Mouse (Mus musculus): Measurements from ENCODE around the gene Lrrc29. TPM values are rescaled to one million over a fixed set of nuclear protein-coding genes. Genes with fewer than 3 reads are reported as not detected.
A peak's percentile ranks its signal among the peaks of the same experiment; 100 is the strongest.

The Lrrc29 gene
- polyA plus RNA-seq (2015; fragmentation: Nextera tagmentation; extraction: Ambion mirVana): 1.3 and 1.8 TPM in 2 replicates

- under 1% methylated on average over 36 of the region's 36 CpGs for WGBS
Measured at GRCm38 (mm10) chr8:105326141-105326672, at the start of gene Lrrc29, which contains the start of gene Tmem208. TSS of gene Lrrc29 (minus strand) at chr8:105326278. TSS of gene Tmem208 (plus strand) at chr8:105326354.

GRCm38 (mm10) chr8:105374513-105374966 is 48.5 kb upstream of the Lrrc29 start:
- WGBS: 27% methylated on average over 33 of the region's 33 CpGs
- H3K4me2 ChIP-seq: peak overlapping the region; percentile 57
- H3K4me1 ChIP-seq: peaks cover 28% of the 10 kb centered on the region
- H3K9me3 ChIP-seq: no peaks in the 10 kb centered on the region
- no peak for ATAC-seq (ENCODE audit: insufficient number of reproducible peaks, insufficient read depth, low FRiP score, low TSS enrichment, low read depth)
- H3K36me3 ChIP-seq: no peaks in the 10 kb centered on the region
- H3K27me3 ChIP-seq: no peaks in the 10 kb centered on the region
- peak overlapping the region; percentile 29 for H3K4me3 ChIP-seq
- H3K9ac ChIP-seq: peak overlapping the region; percentile 40; the same call in 1 of the 2 replicates
- no peak overlapping the region for H3K27ac ChIP-seq

More at GRCm38 (mm10) chr8:105326141-105326672, at the start of gene Lrrc29, which contains the start of gene Tmem208:
- Histone ChIP-seq H3K36me3 (peaks cover 52% of the 10 kb centered on the region), H3K4me1 (peaks cover 19% of the 10 kb centered on the region), H3K27ac (peak within 1 kb of the TSS; percentile 89), H3K9me3 (no peaks in the 10 kb centered on the region), H3K4me2 (peak within 1 kb of the TSS; percentile 71), H3K4me3 (peak within 1 kb of the TSS; percentile 84), H3K9ac (peak within 1 kb of the TSS; percentile 89), H3K27me3 (no peaks in the 10 kb centered on the region)
- ATAC-seq (ENCODE audit: insufficient number of reproducible peaks, insufficient read depth, low FRiP score, low TSS enrichment, low read depth): peak; percentile 86

- no peaks in the 10 kb centered on the region for H3K9me3 ChIP-seq
- no peak within 1 kb of the TSS for H3K27ac ChIP-seq
- no peak for ATAC-seq (ENCODE audit: insufficient number of reproducible peaks, insufficient read depth, low FRiP score, low TSS enrichment, low read depth)
- WGBS: 64% methylated on average over 2 of the region's 2 CpGs
- H3K9ac ChIP-seq: no peak within 1 kb of the TSS
- H3K36me3 ChIP-seq: peaks cover 8% of the 10 kb centered on the region; the same call in 1 of the 2 replicates
- H3K4me1 ChIP-seq: peaks cover 17% of the 10 kb centered on the region
- H3K27me3 ChIP-seq: no peaks in the 10 kb centered on the region
- H3K4me3 ChIP-seq: peak within 1 kb of the TSS; percentile 29; the same call in 1 of the 2 replicates
- H3K4me2 ChIP-seq: peak within 1 kb of the TSS; percentile 57
Measured at GRCm38 (mm10) chr8:105373032-105373431, 47.0 kb upstream of the Lrrc29 start, which contains the start of gene Plekhg4. TSS of gene Plekhg4 (plus strand) at chr8:105373274.

- H3K4me3 ChIP-seq: no peak overlapping the region
- H3K36me3 ChIP-seq: peaks cover 13% of the 10 kb centered on the region
- H3K27ac ChIP-seq: no peak overlapping the region
- no peak overlapping the region for H3K4me2 ChIP-seq
- 74% methylated on average over 9 of the region's 9 CpGs for WGBS
- H3K27me3 ChIP-seq: no peaks in the 10 kb centered on the region
- H3K9me3 ChIP-seq: no peaks in the 10 kb centered on the region
- no peak for ATAC-seq (ENCODE audit: insufficient number of reproducible peaks, insufficient read depth, low FRiP score, low TSS enrichment, low read depth)
- H3K9ac ChIP-seq: no peak overlapping the region
- peaks cover 17% of the 10 kb centered on the region for H3K4me1 ChIP-seq
Measured at GRCm38 (mm10) chr8:105372473-105372872, 46.4 kb upstream of the Lrrc29 start.

GRCm38 (mm10) chr8:105367107-105367506 is 41.0 kb upstream of the Lrrc29 start:
- no peaks in the 10 kb centered on the region for H3K27me3 ChIP-seq
- H3K4me2 ChIP-seq: no peak overlapping the region
- H3K9me3 ChIP-seq: no peaks in the 10 kb centered on the region
- peaks cover 46% of the 10 kb centered on the region for H3K36me3 ChIP-seq
- H3K27ac ChIP-seq: no peak overlapping the region
- no peaks in the 10 kb centered on the region for H3K4me1 ChIP-seq
- 66% methylated on average over 2 of the region's 2 CpGs for WGBS
- H3K4me3 ChIP-seq: no peak overlapping the region
- no peak overlapping the region for H3K9ac ChIP-seq
- no peak for ATAC-seq (ENCODE audit: insufficient number of reproducible peaks, insufficient read depth, low FRiP score, low TSS enrichment, low read depth)

GRCm38 (mm10) chr8:105361751-105362702 is 35.9 kb upstream of the Lrrc29 start:
- Histone ChIP-seq H3K9ac (no peak overlapping the region), H3K9me3 (no peaks in the 10 kb centered on the region), H3K27me3 (no peaks in the 10 kb centered on the region), H3K36me3 (peaks cover 52% of the 10 kb centered on the region), H3K4me1 (peaks cover 5% of the 10 kb centered on the region; the same call in 1 of the 2 replicates), H3K27ac (no peak overlapping the region), H3K4me3 (no peak overlapping the region), H3K4me2 (no peak overlapping the region)
- ATAC-seq (ENCODE audit: insufficient number of reproducible peaks, insufficient read depth, low FRiP score, low TSS enrichment, low read depth): no peak
- WGBS: 82% methylated on average over 12 of the region's 12 CpGs

- Histone ChIP-seq H3K4me2 (no peak overlapping the region), H3K27me3 (no peaks in the 10 kb centered on the region), H3K9me3 (no peaks in the 10 kb centered on the region), H3K27ac (no peak overlapping the region), H3K4me1 (peaks cover 5% of the 10 kb centered on the region; the same call in 1 of the 2 replicates), H3K36me3 (peaks cover 57% of the 10 kb centered on the region), H3K4me3 (no peak overlapping the region), H3K9ac (no peak overlapping the region)
- 46% methylated on average over 4 of the region's 4 CpGs for WGBS
- ATAC-seq (ENCODE audit: insufficient number of reproducible peaks, insufficient read depth, low FRiP score, low TSS enrichment, low read depth): 0 out of 2 replicates have a peak, but pooled peaks have one; percentile 12
Measured at GRCm38 (mm10) chr8:105359646-105360045, 33.6 kb upstream of the Lrrc29 start.

- no peaks in the 10 kb centered on the region for H3K9me3 ChIP-seq
- peaks cover 53% of the 10 kb centered on the region for H3K36me3 ChIP-seq
- H3K9ac ChIP-seq: no peak overlapping the region
- H3K4me3 ChIP-seq: no peak overlapping the region
- no peaks in the 10 kb centered on the region for H3K27me3 ChIP-seq
- 64% methylated on average over 15 of the region's 15 CpGs for WGBS
- ATAC-seq (ENCODE audit: insufficient number of reproducible peaks, insufficient read depth, low FRiP score, low TSS enrichment, low read depth): no peak
- peaks cover 5% of the 10 kb centered on the region; the same call in 1 of the 2 replicates for H3K4me1 ChIP-seq
- H3K4me2 ChIP-seq: 0 out of 2 replicates have a peak overlapping the region, but pooled peaks have one; percentile 9
- no peak overlapping the region for H3K27ac ChIP-seq
Measured at GRCm38 (mm10) chr8:105359208-105359607, 33.1 kb upstream of the Lrrc29 start.

- 85% methylated on average over 14 of the region's 14 CpGs for WGBS
- no peak for ATAC-seq (ENCODE audit: insufficient number of reproducible peaks, insufficient read depth, low FRiP score, low TSS enrichment, low read depth)
- peaks cover 2% of the 10 kb centered on the region; the same call in 1 of the 2 replicates for H3K4me1 ChIP-seq
- no peak overlapping the region for H3K4me3 ChIP-seq
- H3K4me2 ChIP-seq: no peak overlapping the region
- no peaks in the 10 kb centered on the region for H3K9me3 ChIP-seq
- H3K36me3 ChIP-seq: peaks cover 40% of the 10 kb centered on the region
- H3K27me3 ChIP-seq: no peaks in the 10 kb centered on the region
- H3K27ac ChIP-seq: no peak overlapping the region
- no peak overlapping the region for H3K9ac ChIP-seq
Measured at GRCm38 (mm10) chr8:105356681-105357080, 30.6 kb upstream of the Lrrc29 start.

GRCm38 (mm10) chr8:105355179-105356024 is 29.3 kb upstream of the Lrrc29 start:
- no peaks in the 10 kb centered on the region for H3K9me3 ChIP-seq
- H3K36me3 ChIP-seq: peaks cover 36% of the 10 kb centered on the region
- peaks cover 5% of the 10 kb centered on the region for H3K4me1 ChIP-seq
- 0 out of 2 replicates have a peak, but pooled peaks cover 3% of the 10 kb centered on the region for H3K27me3 ChIP-seq
- no peak overlapping the region for H3K4me3 ChIP-seq
- ATAC-seq (ENCODE audit: insufficient number of reproducible peaks, insufficient read depth, low FRiP score, low TSS enrichment, low read depth): no peak
- H3K9ac ChIP-seq: no peak overlapping the region
- 53% methylated on average over 26 of the region's 26 CpGs for WGBS
- no peak overlapping the region for H3K27ac ChIP-seq
- no peak overlapping the region for H3K4me2 ChIP-seq

Data from embryonic facial prominence, embryonic 13.5 days (tissue).